Mouse (Mus musculus): ENCODE measurements at regions not wholly inside any gene's neighbourhood (a gene's known extent, or its start where the extent isn't known, plus 50 kb on each side); places are given as distances from the start of the nearest gene placed in this dataset.

DNA sequence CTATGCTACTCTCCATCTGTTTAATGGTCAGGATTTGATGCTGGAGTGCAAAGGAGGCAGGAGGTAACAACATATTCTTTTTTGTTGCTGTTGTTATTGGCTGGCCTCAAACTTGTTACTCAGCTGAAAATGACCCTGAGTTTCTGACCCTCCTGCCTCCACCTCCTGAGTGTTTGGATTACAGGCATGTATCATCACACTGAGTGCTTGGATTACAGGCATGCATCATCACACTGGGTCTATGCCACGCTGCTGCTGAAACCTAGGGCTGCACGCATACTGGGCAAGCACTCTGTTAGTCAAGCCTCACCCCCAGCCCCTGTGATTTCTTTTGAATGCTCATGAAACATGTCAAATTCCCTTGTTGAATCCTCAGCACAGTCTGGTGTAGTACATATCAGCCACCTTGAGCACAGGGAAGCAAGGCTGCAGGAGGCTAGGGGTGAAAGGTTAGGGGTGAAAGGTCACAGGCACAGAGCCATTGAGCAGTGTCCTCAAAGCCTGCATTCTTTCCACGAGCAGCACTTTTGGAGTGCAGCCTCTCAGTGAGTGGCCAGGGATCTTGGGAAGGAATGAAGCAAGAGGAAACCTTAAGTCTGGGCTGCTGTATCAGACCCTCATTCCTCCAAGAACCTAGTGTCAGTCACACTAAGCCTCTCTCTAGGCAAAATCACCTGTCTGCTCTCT lies 52.2 kb upstream of the Smad3 start:
- WGBS = 50% methylated on average over 3 of the region's 3 CpGs
- H3K4me2 ChIP-seq (ENCODE audit: low read depth) = no peak overlapping the region
- no peaks in the 10 kb centered on the region for H3K36me3 ChIP-seq (ENCODE audit: control insufficient read depth, insufficient read depth, low read length)
- ATAC-seq (ENCODE audit: insufficient read depth, low FRiP score, low TSS enrichment) (no peak), DNase-seq (ENCODE audit: low spot score) (peak; percentile 4)
- no peak overlapping the region for H3K9ac ChIP-seq (ENCODE audit: low read length)
- H3K27ac ChIP-seq (ENCODE audit: low read depth, low read length) = no peak overlapping the region
- H3K4me3 ChIP-seq (ENCODE audit: low read depth, low read length) = no peak overlapping the region
- no peaks in the 10 kb centered on the region for H3K27me3 ChIP-seq (ENCODE audit: control insufficient read depth, insufficient read depth, low read length)
- H3K4me1 ChIP-seq (ENCODE audit: control insufficient read depth, insufficient read depth, low read length) = peaks cover 2% of the 10 kb centered on the region; the same call in 1 of the 2 replicates
- no peaks in the 10 kb centered on the region for H3K9me3 ChIP-seq (ENCODE audit: control insufficient read depth, low read length)
